Mouse (Mus musculus) testis, postnatal 10 days (tissue): ENCODE data around the gene Fanca.
"Not testable (repeated sequence)": the region's sequence is repeated elsewhere in the genome, so short reads cannot be mapped to it uniquely, and the experiment has no call there.

Experiments
- DNase-seq: peaks from one replicate; pipeline ENCODE4 v3.0.0; 2021; ENCODE audit warnings: low spot score

Gene Fanca

DNA sequence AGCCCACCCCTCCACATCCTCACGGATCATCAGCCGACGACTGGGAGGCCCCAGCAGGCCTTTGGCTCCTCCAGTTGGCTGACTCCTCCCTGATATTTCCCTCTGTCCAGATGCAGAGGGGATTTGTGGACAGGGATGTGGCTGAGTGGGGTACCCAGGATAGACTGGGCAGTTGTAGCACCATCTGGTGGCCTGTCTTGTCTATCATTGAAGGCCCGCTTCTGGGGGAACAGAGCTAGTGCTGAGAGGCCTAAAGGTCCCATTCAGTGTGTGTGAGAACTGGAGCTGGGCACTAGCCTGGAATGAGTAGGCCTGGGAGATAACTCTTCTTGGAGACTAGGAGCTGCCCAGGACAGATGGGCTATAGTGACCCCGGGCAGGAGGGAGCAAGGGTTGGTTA lies 86.6 kb downstream of the Fanca start:
- DNase-seq, result no peak

GRCm38 (mm10) chr8:123230326-123230725 lies 88.0 kb downstream of the Fanca start:
- not testable (repeated sequence) for DNase-seq

- DNase-seq, result no peak
Observed at GRCm38 (mm10) chr8:123228416-123228815, 90.0 kb downstream of the Fanca start.

DNA sequence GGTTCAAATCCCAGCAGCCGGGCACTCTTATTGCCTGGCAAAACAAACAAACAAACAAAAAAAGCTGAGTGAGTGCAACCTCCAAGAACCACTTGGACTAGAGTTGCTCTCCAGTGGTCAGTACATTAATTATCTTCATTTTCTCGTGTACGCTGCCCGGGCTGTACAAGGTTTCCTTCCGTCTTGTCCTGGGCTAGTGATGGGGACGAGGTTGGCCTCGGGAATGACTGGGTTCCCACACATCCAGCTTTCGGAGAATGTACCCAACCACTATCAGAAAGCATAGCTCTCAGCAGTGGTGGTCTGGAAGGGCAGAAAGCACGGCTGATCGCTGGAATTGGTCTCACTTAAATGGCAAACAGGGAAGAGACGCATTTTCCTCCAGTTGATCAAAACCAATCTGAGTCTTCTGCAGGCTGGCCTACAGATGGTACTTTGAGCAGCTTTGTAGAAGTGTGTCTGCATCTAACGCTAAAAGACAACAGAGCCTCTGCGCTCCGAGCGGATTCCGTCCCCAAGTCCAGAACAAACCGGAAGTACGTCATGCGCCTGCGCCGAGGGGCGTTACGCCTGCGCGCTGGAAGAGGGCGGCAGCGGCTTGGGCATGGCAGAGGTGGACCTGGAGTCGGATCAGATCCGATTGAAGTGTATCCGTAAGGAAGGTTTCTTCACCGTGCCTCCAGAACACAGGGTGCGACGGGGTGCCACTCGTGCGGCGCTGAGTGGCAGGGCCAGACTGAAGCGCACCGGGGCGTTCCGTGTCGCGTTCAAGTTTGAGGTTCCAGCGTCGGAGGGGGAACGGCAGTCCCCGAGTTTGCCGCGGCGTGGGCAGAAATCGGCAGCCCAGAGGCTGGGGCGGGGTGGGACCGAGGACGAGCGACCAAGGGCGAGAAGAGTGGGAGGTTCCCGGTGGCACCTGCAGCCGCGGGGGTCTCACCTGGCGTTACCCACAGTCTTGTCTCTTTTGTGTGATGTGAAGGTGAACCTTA lies 93.8 kb downstream of the Fanca start, which contains the start of gene Cdk10:
Gene Cdk10, plus strand, starts transcription at position 565 of the 989 bp plus-strand sequence.
- peak; percentile 95 for DNase-seq

DNA sequence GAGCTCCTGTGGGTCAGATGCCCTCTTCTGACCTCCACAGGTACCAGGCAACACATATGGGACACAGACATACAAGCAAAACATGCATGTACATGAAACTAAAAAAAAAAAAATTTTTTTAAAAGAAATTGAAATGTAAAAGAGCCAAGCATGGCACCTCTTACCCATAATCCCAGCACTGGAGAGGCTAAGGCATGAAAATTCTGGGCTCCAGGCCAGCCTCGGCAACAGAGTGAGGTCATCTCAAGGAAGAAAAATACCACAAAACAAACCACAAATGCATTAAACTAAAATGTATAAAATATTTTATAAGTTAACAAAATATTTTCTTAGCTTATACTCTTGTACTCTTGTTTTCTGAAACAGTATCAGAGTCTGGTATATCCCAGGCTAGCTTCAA lies 97.5 kb downstream of the Fanca start:
- DNase-seq, result no peak
